Mouse (Mus musculus) thymus, adult 18-20 months (tissue): ENCODE results near the gene Pla2g1b.
"Not testable (repeated sequence)": the region's sequence is repeated elsewhere in the genome, so short reads cannot be mapped to it uniquely, and the experiment has no call there.

Experiments
- DNase-seq, 2 experiments: peaks; one replicate each; pipeline ENCODE4 v3.0.0; 2022; ENCODE audit warnings: mixed read lengths in 2 of 2

Gene Pla2g1b

DNA sequence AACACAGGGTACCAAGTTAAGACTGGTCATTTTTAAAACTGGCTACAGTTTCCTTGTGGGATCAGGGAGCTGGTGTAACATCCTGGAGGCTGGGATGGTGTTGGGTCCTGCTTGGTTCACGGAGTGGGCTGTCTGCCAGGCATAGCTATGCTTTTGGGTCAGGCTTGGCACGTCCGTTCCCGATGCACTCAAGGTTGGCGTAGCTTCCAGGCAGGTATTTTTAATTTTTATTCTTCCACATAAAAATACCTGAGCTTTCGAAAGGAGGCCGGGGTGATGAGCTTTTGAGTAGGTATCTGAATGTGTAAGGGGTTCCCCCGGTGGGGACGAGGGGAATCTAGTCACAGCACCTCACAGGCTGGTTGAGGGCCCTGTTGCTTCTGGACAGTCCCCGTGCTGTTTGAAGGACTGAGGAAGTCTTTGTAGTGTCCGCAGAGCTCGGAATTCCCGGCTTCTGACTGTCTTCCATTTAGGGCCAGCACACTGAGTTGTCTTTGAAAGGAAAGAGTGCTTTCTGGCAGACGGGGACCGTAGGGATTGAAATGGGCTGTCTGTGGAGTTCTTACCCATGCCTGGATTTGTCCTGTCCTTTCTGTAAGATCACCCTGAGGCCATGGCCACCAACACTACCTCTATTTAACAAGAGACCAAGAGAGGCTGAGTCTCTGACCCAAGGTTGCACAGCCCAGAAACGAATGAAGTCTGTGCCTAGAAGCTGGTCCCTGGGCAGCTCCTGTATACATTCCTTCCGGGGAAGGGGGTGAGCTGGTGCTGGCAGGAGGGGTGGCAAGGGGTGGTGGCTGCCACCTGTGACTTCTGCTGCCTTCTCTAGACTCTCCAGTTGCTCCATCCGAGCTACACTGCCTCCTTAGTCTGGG is 42.2 kb downstream of the Pla2g1b start:
- DNase-seq, result no peak

DNA sequence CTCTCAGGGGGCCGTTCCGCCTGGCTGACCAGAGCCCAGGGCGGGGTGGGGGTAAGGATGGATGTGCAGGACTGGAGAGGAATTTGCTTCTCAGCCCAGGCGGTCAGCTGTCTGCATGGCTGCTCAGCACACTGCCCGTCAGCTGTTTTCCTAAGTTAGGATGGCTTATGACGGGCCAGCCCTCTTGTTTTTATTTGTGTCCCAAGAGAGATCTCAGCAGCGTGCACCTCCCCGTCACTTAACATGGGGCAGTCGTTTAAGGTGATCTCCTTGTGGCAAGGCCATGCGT is 42.7 kb downstream of the Pla2g1b start:
- DNase-seq, result no peak

DNA sequence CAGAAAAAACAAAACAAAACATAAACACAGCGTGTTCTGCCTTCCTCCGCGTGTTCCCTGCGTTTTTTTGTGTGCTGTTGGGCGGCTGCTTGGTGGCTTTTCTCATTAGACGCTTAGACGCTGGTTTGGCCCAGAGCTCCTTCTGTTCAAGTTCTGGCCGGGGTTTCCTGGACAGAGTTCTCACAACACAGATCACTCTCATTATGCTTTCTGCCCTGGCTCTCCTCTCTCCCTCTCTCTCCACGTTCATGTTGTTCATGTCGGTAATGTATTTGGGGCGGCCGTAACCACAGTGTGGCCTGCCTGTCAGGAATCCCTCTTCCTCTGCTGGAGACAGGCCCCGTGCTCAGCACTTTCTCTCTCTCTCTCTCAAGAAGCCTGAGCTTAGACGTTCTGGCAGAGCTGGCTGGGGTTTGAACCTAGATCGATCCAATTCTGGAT is 43.3 kb downstream of the Pla2g1b start:
- DNase-seq, result no peak

DNA sequence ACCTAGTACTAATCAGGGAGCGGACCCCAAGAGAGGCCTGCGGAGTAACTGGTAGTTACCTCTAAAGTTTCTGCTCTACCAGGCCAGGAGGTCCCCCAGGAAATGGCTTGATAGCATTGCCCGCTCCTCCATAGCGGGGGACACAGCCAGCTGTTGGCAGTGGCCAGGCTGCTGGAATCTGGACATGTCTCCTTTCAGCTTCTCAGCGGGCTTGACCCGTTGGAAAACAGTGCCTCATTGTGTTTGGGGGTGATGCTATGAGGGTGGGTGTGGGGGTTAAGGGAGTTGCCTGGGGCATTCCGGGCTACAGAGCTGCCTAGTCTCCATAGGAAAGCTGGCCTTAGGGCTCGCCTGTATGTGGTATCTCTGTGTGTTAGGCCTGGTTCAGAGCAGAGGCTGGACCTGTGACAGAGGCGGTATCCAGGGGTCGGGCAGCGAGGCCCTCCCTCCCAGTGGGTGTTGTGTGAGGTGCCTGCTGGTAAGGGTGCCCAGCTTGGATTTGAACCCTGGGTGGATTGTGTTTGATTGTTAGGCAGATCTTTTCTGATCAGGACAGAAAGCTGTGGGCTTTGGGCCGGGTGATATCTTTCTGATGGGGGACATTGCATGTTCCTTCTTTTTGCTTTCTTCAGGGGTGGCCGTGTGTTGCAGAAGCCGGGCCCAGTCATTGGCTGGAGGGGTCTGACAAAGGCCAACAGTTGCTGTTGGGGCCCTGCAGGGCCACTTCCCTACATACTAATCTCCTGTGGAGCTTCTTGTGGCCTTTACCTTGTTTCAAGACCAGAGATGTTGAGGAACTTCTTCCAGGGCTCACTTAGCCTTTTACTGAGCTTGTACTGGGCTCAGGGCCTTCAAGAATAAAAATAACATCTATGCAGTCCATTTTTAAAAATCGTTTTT is 44.0 kb downstream of the Pla2g1b start:
- no peak for DNase-seq

DNA sequence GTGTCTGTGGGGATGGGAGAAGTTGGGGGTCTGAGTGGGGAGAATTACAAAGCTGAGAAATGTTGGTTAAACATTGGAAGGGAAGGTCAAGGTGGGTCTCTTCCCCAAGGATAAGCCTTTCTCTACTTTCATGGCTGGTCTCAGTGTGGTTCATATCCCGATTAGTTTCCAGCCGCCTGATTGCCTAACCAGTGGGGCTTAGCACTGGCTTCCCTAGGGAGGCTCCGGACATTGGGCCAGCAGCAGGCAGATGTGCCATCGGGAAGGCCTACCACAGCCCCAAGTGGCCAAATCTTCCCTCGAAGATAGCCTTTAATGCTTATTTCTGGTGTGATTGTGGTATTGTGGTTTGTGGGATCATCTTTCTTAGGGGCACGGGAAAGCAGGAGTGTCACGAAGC is 46.3 kb downstream of the Pla2g1b start:
- no peak for DNase-seq

DNA sequence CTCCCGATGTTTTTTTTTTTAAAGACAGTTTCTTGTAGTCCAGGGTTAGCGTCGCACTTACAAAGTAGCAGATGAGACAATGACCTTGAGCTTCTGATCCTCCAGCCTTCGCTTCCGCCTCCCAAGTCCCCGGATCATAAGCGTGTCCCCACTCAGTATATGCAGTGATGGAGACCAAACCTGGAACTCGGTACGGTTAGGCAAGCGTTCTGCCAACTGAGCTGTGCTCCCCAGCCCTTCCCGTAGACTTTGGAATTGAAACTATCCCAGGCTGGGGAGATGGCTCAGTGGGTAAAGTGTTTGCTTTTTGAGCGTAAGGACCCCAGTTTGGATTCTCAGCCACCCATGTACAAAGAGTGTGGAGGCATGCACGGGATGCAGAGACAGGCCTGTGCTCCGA is 47.2 kb downstream of the Pla2g1b start:
- DNase-seq, result no peak

DNA sequence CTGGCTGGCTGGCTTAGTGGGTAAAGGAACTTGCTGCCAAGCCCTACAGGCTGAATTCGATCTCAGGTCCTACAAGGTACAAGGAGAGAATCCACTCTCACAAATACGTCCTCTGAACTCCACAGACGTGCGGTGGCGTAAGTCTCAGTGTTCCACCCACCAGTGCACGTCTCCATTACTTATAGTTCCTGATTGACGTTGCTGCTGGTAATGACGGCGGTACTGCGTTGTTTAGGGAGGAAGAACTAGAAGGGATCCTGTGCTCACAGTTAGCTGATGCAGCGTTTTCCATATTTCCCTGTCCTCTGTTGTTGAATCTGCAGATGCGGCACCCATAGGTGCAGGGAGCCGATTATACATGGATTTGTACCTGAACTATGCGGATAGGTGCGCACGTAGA is 47.7 kb downstream of the Pla2g1b start:
- DNase-seq, result no peak

DNA sequence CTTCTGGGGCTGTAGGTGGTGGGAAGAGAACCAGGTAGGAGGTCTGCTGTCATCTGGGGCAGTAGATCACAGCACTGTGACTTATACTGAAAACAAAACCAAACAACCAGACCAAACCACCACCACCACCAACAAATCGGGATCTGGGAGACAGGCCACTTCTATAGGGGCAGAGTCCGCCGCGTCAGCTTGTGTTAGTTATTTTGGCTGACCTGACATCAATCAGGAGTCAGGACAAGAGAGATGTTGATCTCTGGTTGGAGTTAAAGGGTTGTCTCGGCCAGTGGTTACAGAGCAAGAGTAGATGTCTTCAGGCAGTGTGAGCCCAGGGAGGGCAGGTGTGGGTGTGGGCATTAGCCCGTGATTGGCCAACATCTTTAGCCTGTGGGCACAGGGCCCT is 48.3 kb downstream of the Pla2g1b start:
- DNase-seq, result no peak

DNA sequence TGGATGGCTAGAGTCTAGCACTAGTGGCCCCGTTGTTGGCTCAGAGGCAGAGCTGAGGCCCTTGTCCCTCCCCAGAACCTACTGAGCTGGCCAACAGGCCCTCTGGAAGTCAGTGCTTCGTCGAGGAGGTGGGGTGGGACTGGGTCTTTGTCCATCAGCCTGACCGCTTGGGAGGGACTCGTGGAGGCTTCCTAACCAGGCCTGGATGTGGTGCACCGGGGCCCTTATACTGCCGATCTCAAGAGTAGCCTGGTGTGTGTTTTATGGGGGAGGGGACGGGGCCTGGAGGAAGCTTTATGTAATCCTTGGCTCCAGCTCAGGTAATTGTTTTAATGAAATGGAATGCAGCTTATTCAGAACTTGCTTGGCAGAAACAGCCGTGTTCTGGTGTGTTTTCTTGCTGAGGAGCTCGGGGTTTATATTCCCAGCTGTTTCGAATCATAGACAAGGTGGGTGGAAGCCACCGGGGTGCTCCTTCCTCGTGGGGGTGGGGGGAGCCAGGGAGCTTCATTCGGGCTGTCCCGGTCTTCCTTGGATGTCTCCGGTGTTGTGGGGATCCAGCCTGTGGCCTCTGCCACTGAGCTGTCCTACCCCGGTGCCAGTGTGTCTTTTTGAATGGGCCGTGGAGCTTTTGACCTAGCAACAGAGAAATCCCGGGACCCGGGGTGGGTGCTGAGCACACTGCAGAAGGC is 49.0 kb downstream of the Pla2g1b start:
- DNase-seq, result no peak

DNA sequence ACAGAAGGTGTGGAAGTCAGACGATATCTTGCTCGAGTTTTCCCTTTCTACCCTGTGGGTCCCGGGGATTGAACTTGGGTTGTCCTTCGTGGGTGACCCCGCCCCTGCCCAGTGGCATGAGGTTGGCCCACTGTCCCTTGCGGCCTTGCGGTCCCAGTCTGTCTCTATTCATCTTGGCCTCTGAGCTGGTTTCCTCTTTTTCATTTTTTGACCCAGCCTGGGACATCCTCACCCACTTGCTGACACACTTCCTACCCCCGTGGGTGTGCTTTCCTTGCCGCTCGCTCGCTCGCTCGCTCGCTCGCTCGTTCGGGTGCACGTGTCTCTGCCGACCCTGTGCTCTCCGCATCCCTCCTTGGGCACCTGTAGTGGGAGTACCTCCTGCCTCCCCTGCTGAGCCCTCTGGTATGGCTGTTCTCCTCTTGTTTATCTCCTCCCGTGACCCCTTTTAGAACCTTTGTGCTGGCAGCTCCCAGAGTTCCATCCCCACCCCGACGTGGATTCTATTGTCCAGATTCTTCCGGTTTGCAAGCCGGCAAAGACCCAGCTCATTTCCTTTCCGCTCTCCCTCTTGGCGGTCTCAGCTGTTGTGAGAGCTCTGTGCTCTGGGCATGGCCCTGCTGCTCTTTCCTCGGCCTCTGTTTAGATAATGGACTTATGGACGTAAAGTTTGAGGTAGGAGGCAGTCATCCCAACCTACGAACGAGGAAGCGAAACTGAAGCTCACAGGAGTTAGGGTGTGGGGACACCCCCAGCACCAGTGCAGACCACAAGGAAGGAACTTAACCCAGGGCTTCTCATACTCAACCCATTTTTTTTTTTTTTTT is 50.2 kb downstream of the Pla2g1b start:
- peak in 1 of 2 experiments; percentile 52 for DNase-seq

DNA sequence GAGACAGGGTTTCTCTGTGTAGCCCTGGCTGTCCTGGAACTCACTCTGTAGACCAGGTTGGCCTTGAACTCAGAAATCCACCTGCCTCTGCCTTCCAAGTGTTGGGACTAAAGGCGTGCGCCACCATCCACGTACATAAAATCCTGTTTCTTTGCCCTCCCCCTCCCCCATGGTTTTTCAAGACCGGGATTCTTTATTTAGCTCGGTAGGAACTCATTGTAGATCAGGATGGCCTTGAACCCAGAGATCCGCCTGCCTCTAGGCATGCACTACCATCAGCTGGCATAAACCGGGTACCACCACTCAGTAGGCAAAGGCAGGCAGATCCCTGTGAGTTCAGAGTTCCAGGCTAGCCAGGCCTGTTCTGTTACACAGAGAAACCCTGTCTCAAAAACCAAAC is 50.8 kb downstream of the Pla2g1b start:
- DNase-seq, result no peak

DNA sequence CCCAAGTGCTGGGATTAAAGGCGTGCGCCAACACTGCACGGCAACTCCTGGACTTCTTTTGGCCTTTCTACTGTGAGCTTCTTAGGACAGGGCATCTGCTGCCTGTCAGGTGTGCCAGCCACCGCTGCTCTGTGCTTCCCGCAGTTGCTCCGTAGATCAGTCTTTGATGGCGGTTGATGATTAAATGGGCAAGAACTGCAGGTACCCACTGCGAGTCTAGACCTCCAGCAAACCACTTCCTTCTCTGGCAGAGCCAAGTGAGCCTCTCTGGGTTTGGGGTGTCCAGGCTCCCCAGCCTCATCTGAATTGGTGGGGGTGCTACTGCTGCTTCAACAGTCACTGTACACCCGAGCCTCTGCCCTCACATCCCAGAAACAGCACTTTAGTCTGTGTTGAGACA is 51.4 kb downstream of the Pla2g1b start:
- no peak for DNase-seq

DNA sequence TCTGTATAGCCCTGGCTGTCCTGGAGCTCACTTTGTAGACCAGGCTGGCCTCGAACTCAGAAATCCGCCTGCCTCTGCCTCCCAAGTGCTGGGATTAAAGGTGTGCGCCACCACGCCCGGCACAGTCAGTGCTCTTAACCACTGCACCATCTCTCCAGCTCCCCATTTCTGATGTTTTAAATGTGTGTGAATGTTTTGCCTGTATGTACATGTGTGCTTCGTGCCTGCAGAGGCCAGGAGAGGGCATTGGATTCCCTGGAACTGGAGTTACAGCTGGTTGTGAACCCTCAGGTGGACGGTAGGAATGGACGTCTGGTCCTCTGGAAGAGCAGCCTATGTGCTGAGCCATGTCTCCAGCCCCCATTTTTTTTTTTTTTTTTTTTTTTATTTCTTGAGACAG is 52.2 kb downstream of the Pla2g1b start:
- DNase-seq, result not testable (repeated sequence)

DNA sequence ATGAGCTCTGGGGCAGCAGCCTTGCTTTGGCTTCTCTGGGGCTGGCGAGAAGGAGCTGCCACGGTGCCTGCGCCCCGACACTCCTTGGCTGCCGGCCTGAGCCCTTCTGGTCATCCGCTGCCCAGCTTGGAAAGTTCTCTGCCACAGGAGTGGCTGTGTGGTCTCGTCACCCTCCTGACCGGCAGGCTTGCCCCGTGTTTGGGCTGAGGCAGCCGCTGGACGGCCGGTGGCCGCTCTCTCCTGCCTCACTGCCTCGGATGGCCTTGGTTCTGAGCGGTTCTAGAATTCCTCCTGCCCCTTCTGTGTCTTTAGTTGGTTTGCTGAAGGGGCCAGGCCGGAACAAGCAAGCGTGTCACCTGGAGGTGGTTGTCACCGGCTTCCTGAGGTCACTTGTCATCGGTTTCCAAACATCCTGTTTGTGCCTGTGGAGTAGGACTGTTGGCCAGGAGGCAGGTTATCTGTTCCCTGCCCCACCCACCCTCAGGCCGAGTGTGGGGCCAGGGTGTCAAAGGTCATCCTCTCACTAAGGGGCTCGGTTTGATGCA is 54.3 kb downstream of the Pla2g1b start:
- DNase-seq, result no peak

DNA sequence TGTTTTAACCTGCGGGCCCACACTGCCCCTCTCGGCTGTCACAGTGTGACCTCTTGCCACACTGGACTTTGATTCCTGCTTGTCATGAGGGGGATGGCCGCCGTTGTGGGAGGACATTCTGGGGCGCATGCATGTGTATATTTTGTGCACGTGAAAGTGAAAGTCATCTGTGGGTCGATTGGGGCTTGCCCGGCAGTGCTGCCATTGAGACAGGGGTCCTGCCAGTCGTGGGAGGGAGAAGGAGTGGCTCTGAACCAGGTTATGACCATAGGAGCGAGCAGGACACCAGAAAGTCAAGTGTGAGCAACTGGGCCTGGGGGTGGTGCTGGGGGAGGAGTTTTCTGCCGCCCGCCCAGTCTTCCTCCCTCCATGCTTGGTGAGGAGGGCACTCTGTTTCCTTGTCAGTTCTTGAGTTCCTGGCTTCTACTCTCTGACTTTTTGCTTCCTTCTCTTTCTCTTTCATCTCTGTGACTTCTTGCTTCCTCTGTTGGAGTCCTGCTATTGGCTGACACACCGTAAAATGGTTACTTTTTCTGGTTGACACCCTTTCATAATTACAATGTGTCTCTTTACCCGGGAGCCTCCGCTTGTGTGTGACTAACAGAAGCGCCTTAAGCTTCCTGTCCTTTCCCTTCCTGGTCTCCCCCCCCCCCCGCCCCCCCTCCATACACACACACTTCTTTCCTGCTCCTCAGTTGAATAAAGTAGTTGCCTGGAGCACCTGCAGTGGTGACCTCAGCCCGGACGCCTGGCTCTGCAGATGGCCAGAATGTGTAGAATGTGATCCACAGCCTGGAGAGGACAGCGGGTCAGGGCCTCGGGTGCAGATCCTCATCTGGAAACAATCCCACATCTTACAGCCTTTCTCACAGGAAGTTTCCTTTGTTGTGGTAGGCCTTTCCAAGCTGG is 55.7 kb downstream of the Pla2g1b start:
- DNase-seq, result peak; percentile 59 to 69

DNA sequence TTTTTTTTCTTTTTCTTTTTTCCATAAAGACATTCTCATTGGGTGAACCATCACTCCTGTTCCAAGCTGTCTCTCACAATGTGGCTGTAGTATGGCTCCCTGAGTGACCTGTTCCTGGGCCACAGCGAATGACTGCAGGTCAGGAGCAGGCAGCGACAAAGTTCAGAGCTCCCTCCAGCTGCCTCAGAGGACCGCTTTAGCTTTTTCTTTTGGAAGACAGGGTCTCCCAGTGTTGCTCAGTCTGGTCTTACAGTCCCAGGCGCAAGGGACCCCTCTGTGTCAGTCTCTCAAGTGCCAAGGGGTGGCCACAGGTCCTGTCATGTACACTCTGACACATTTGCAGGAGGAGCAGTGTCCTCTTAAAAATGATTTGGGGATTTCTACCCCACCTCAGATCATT is 56.5 kb downstream of the Pla2g1b start:
- no peak for DNase-seq

DNA sequence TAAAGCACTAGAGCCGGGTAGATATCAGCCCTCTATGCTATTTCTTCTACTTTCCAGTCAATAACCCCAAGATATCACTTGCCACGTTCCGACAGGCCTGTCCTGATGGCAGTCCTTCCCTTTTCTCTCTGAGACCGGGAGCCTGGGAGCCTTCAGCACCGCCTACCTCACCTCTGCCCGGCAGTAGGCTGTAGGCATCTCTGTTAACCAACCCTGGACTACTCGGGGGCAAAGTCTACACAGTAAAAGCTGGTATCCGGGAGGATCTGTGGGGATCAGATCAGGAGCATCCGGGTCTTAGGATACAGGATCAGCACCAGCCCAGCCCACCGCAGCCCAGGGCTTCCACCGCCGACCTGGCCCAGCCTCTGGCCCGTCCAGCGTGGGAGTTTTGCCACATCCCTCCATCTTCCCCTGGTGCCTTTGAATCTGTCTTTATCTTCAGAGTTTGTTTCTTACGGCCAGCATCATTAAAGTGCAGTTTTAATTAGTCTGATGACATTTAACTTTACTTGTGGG is 57.0 kb downstream of the Pla2g1b start:
- DNase-seq, result no peak

DNA sequence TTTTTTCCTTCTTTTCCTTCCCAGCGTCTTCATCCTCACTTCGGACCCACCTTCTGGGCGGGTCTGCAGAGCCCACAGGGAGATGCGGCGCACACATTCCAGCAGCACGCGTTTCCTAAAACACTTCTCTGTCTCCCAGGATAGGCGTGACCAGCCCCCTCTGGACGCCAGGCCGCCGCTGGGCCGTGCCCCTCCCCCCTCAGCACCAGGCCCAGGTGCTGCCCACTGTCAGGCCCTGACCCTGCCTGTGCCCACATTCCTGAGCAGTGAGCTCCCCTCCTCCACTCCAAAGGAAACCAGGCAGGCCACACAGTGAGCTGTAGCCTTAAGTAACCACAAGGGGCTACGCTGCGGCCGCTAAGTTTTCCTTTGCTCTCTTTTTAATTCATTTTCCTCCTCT is 57.9 kb downstream of the Pla2g1b start:
- peak in 1 of 2 experiments; percentile 3 for DNase-seq
